Mouse (Mus musculus) thymus, adult 2 months (tissue): Measurements from ENCODE around the gene Gm20388.

Experiments
- CTCF ChIP-seq: fragments of 200-500 bp; IDR thresholded peaks from 2 replicates; pipeline ENCODE4 v1.5.1; 2012; ENCODE audit warnings: mild to moderate bottlenecking, control low read depth, low read length, moderate library complexity, borderline replicate concordance; ENCODE audit not compliant: control insufficient read depth, poor library complexity, insufficient read depth; ENCODE audit errors: extremely low read depth
- POLR2A ChIP-seq: fragments of 200-500 bp; IDR thresholded peaks from 2 replicates; pipeline ENCODE4 v1.6.1; 2012; ENCODE audit warnings: mild to moderate bottlenecking, low read length, control low read depth, moderate library complexity; ENCODE audit not compliant: control insufficient read depth, poor library complexity, insufficient read depth; ENCODE audit errors: extremely low read depth

DNA sequence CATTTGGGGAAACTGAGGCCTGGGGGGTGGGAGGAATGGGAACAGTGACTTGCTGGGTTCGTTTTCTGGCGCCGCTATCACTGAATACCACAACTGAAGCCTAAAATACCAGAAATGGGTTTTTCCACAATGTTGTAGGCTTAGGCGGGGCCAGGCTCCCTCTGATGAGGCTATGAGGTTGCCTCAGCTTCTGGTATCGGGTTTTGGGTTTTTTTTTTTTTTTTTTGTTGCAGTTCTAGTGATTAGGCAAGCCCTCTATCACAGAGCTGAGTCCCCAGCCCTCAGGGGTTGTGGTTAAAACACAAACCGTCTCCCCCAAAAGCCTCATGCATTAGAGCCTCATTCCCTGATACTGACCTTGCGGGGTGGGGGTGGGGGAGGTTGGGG, 467.2 kb downstream of the Gm20388 start:
- no peak for TF ChIP-seq CTCF
- TF ChIP-seq POLR2A = no peak
